Mouse (Mus musculus) embryonic facial prominence, embryonic 15.5 days (tissue): Measurements from ENCODE around the gene March4. TPM values are rescaled to one million over a fixed set of nuclear protein-coding genes. Genes with fewer than 3 reads are reported as not detected.
A peak's percentile ranks its signal among the peaks of the same experiment; 100 is the strongest.

Experiments used
- ATAC-seq: fragments of 200-750 bp; cut with Nextera tagmentation; 2 replicates; pipeline ENCODE4 v1.8.0; 2017; ENCODE audit warnings: low read depth, moderate TSS enrichment; ENCODE audit not compliant: insufficient number of reproducible peaks, low FRiP score, low TSS enrichment
- H3K27ac ChIP-seq: fragments of 300-500 bp; sonication (generic); replicated peaks from 2 replicates; pipeline ENCODE4 v1.5.1; 2015; ENCODE audit warnings: mild to moderate bottlenecking, inconsistent platforms
- H3K27me3 ChIP-seq: fragments of 300-500 bp; sonication (generic); 2 replicates; pipeline ENCODE4 v1.6.1; 2015; ENCODE audit warnings: inconsistent platforms
- H3K36me3 ChIP-seq: fragments of 300-500 bp; sonication (generic); 2 replicates; pipeline ENCODE4 v1.6.1; 2015; ENCODE audit warnings: mild to moderate bottlenecking, inconsistent platforms
- H3K4me1 ChIP-seq: fragments of 300-500 bp; sonication (generic); 2 replicates; pipeline ENCODE4 v1.6.1; 2015; ENCODE audit warnings: inconsistent platforms
- H3K4me2 ChIP-seq: fragments of 300-500 bp; sonication (generic); replicated peaks from 2 replicates; pipeline ENCODE4 v1.6.1; 2015; ENCODE audit warnings: mild to moderate bottlenecking, inconsistent platforms
- H3K4me3 ChIP-seq: fragments of 300-500 bp; sonication (generic); replicated peaks from 2 replicates; pipeline ENCODE4 v1.5.1; 2015; ENCODE audit warnings: mild to moderate bottlenecking, inconsistent platforms
- H3K9ac ChIP-seq: fragments of 300-500 bp; sonication (generic); 2 replicates; pipeline ENCODE4 v1.6.1; 2015; ENCODE audit warnings: inconsistent platforms
- H3K9me3 ChIP-seq: fragments of 300-500 bp; sonication (generic); replicated peaks from 2 replicates; pipeline ENCODE4 v1.6.1; 2016; ENCODE audit warnings: inconsistent platforms
- WGBS: fragments of 180-500 bp; shearing (Covaris S2); methylation state at CpG from one replicate; pipeline ENCODE4 v1.1.7; 2015; 5-methylcytosine and 5-hydroxymethylcytosine counted together
- polyA plus RNA-seq: library from polyadenylated mRNA; unstranded; fragments of >200 nt; fragmentation: Nextera tagmentation; extraction: Ambion mirVana; gene quantifications from 2 replicates; pipeline ENCODE4 v1.2.1, GENCODE M21; 2015

The March4 gene
- polyA plus RNA-seq, 1 experiment from 2014 or later = 0.27 TPM

DNA sequence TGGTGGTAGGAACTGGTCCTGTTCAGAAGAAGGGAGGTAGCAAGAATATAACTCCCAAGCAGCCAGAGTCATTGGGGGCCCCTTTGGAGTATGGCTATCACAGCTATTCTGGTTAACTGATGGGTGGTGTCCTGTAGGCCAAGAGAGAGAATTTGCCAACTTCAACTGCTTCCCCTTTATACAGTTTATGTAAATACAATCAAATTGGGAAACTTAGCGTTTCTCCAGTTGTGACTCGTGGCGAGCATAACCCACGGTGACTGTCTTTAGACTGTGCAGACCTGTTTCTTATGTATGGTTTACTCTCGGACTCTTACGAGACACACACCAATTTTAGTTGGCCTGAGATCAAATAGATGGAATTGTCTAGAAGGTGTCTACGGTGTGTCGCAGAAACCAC lies 32.0 kb upstream of the March4 start:
- no peak overlapping the region for H3K27ac ChIP-seq
- no peak overlapping the region for H3K9ac ChIP-seq
- no peak overlapping the region for H3K4me3 ChIP-seq
- 82% methylated on average over 8 of the region's 8 CpGs for WGBS
- no peaks in the 10 kb centered on the region for H3K27me3 ChIP-seq
- no peak for ATAC-seq
- no peaks in the 10 kb centered on the region for H3K9me3 ChIP-seq
- H3K4me2 ChIP-seq = no peak overlapping the region
- H3K4me1 ChIP-seq = no peaks in the 10 kb centered on the region
- no peaks in the 10 kb centered on the region for H3K36me3 ChIP-seq

GRCm38 (mm10) chr1:72567056-72567455 lies 30.3 kb upstream of the March4 start:
- 25% methylated on average over 9 of the region's 9 CpGs for WGBS
- Histone ChIP-seq H3K4me2 (no peak overlapping the region), H3K36me3 (no peaks in the 10 kb centered on the region), H3K4me3 (no peak overlapping the region), H3K27ac (no peak overlapping the region), H3K27me3 (no peaks in the 10 kb centered on the region), H3K9ac (no peak overlapping the region), H3K9me3 (no peaks in the 10 kb centered on the region), H3K4me1 (no peaks in the 10 kb centered on the region)
- no peak for ATAC-seq

DNA sequence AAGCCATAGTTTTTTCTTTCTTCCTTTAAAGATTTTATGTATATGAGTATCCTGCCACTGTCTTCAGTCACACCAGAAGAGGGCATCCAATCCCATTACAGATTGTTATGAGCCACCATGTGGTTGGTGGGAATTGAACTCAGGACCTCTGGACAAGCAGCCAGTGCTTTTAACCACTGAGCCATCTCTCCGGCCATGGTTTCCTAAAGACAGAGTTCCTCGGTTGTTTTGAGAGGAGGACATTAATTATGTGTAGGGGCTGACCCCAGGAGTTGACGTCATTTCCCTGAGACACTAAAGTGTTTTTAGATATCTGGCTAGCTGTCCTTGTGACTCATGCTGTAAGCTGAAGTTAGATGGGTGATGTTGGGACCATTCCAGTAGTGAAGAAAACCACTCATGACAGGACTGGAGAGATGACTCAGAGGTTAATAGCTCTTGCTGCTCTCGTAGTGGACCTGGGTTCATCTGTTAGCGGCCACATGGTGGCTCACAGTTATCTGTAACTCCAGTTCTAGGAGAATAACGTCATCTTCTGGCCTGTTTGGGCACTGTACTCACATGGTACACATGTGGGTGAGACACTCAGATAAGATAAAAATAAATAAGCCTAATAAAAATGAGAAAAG lies 27.7 kb upstream of the March4 start:
- H3K4me3 ChIP-seq = no peak overlapping the region
- H3K9ac ChIP-seq = no peak overlapping the region
- H3K36me3 ChIP-seq = no peaks in the 10 kb centered on the region
- no peak for ATAC-seq
- no peak overlapping the region for H3K4me2 ChIP-seq
- 76% methylated on average over 6 of the region's 6 CpGs for WGBS
- no peaks in the 10 kb centered on the region for H3K9me3 ChIP-seq
- no peak overlapping the region for H3K27ac ChIP-seq
- no peaks in the 10 kb centered on the region for H3K4me1 ChIP-seq
- no peaks in the 10 kb centered on the region for H3K27me3 ChIP-seq

DNA sequence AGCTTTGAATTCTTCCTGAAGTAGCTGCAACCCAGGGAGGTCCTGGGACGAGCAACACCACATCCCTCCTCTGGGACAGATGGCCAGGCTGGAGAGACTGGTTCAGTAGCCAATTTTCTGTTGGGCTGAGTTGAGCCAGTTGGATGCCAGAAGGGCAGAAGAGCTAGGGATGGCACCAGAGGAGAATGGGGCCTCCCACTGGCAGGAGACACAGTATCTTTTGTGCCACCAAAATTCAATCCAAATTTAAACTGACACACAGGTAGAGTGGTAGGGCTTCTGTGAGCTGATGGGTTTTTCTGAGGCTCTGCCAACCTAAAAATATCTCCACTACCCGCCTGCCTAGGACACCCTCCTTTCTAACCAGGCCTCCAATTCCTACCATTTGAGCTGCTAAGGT lies 21.9 kb upstream of the March4 start:
- Histone ChIP-seq H3K4me1 (no peaks in the 10 kb centered on the region), H3K27ac (no peak overlapping the region), H3K9ac (no peak overlapping the region), H3K9me3 (no peaks in the 10 kb centered on the region), H3K27me3 (no peaks in the 10 kb centered on the region), H3K36me3 (no peaks in the 10 kb centered on the region), H3K4me2 (no peak overlapping the region), H3K4me3 (no peak overlapping the region)
- WGBS = 65% methylated on average over 2 of the region's 2 CpGs
- ATAC-seq = no peak

DNA sequence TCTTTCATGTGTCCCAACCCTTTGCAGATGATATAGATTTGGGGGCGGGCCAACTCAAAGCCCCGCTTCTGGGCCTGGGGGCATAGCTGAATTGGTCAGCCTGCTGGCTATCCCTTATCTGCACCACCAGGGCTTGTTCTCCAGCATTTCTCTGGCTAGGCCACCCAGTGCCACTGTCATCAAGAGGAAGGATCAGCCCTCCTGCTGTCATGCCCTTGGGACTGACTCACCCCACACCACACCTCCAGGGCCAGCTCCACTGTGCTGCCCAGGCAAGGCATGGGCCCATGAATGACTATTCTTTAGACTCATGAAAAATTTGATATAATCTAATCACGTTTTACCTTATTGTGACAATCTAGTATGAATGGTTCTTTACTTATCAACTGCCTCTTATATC lies 19.7 kb upstream of the March4 start:
- H3K36me3 ChIP-seq = no peaks in the 10 kb centered on the region
- no peak overlapping the region for H3K27ac ChIP-seq
- ATAC-seq = no peak
- 78% methylated on average over 3 of the region's 3 CpGs for WGBS
- no peak overlapping the region for H3K4me3 ChIP-seq
- no peaks in the 10 kb centered on the region for H3K4me1 ChIP-seq
- H3K27me3 ChIP-seq = no peaks in the 10 kb centered on the region
- H3K4me2 ChIP-seq = no peak overlapping the region
- no peaks in the 10 kb centered on the region for H3K9me3 ChIP-seq
- no peak overlapping the region for H3K9ac ChIP-seq

DNA sequence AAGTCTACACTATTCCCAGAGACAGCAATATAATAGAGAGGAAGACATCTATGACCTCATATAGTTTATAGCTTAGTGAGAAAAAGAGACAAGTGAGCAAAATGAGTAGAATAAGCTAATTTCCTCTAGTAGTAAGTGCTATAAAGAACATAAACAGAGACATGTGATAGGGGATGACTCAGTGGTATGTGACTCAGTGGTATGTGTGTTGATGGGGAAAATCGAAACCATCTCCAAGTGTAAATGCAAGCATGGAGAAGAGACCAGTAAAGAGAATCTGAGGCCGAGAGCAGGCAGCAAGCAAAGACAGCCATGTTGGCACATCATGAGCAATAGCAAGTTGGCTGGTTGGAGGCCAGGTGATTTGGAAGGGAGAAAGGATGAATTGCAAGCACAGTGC lies 13.6 kb upstream of the March4 start:
- H3K36me3 ChIP-seq = no peaks in the 10 kb centered on the region
- H3K4me2 ChIP-seq = no peak overlapping the region
- no peaks in the 10 kb centered on the region for H3K9me3 ChIP-seq
- no peaks in the 10 kb centered on the region for H3K27me3 ChIP-seq
- no peak for ATAC-seq
- H3K4me3 ChIP-seq = no peak overlapping the region
- no peak overlapping the region for H3K27ac ChIP-seq
- 77% methylated on average over 2 of the region's 2 CpGs for WGBS
- H3K4me1 ChIP-seq = no peaks in the 10 kb centered on the region
- no peak overlapping the region for H3K9ac ChIP-seq

- peaks cover 15% of the 10 kb centered on the region for H3K4me1 ChIP-seq
- no peak overlapping the region for H3K9ac ChIP-seq
- no peak for ATAC-seq
- H3K36me3 ChIP-seq = no peaks in the 10 kb centered on the region
- no peaks in the 10 kb centered on the region for H3K9me3 ChIP-seq
- H3K27me3 ChIP-seq = peaks cover 40% of the 10 kb centered on the region
- no peak overlapping the region for H3K27ac ChIP-seq
- 77% methylated on average over 5 of the region's 5 CpGs for WGBS
- no peak overlapping the region for H3K4me3 ChIP-seq
- no peak overlapping the region for H3K4me2 ChIP-seq
Observed at GRCm38 (mm10) chr1:72538266-72538665, 1.5 kb upstream of the March4 start.

DNA sequence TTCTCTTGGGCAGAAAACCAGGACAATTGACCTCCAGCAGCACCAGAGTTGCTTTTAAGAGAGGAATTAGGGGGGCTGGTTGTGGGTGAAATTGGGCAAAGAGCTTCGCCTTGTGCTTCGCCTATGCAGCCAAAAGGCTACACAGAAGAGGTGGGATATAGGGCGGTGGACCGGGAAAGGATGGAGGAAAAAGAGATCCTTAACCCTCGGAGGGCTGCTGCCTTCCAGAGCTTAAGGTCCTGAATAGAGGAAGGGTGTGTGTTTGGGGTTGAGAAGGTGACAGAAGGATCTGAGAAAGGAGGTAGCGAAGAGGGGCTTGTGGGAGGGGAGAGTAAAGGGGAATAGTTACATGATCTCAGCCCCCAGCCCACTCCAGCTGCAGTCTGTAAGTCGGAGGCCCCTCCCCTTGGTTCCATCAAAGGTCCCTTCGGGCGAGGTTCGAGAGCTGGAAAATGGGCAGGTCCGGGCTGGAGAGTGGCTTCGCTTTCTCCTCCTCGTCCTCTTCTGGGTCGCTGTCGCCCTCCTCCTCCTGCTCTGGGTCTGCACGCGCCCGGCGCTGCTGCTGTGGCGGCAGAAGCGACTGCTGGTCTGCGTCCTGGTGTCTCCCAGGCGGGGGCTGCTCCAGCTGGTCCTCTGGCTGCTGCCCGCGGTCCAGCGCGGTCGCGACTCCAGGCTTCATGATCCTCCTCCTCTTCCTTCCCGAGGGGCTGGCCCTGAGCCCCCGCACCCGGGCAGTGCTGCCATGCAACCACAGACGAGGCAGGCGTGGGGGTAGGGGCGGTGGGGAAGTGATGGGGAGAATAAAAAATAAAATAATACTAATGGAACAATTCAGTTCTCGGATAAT lies 782 bp downstream of the March4 start:
- peaks cover 48% of the 10 kb centered on the region for H3K27me3 ChIP-seq
- H3K4me3 ChIP-seq = peak overlapping the region; percentile 32
- no peaks in the 10 kb centered on the region for H3K36me3 ChIP-seq
- H3K9me3 ChIP-seq = no peaks in the 10 kb centered on the region
- peak; percentile 54; the same call in 1 of the 2 replicates for ATAC-seq
- no peak overlapping the region for H3K27ac ChIP-seq
- no peak overlapping the region for H3K9ac ChIP-seq
- H3K4me1 ChIP-seq = peaks cover 15% of the 10 kb centered on the region
- H3K4me2 ChIP-seq = peak overlapping the region; percentile 63
- under 1% methylated on average over 36 of the region's 36 CpGs for WGBS

GRCm38 (mm10) chr1:72533439-72533838 lies 3.3 kb downstream of the March4 start:
- Histone ChIP-seq H3K9me3 (no peaks in the 10 kb centered on the region), H3K27me3 (peaks cover 44% of the 10 kb centered on the region), H3K27ac (no peak overlapping the region), H3K4me1 (peaks cover 15% of the 10 kb centered on the region), H3K4me3 (no peak overlapping the region), H3K9ac (no peak overlapping the region), H3K4me2 (no peak overlapping the region), H3K36me3 (no peaks in the 10 kb centered on the region)
- no peak for ATAC-seq

DNA sequence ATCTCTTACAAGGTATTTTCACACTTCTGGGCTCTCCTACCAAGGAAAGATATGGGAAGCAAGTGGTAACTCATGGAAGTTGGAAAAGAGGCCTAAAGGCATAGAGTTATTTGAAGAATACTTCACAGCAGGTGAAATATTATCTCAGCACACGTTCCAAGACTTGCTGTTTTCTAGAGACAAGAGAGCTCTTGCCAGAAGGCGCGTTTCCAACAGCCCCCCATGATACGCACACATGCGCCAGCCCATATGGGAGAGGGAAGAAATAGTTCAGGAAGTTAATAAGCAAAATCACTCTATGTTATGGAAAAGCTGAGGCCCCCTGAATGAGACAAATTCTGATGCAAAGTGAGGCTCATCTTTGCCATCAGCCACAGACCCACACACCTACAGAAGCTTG lies 3.8 kb downstream of the March4 start:
- Histone ChIP-seq H3K4me1 (peaks cover 15% of the 10 kb centered on the region), H3K36me3 (no peaks in the 10 kb centered on the region), H3K9me3 (no peaks in the 10 kb centered on the region), H3K4me2 (no peak overlapping the region), H3K27me3 (peaks cover 44% of the 10 kb centered on the region), H3K9ac (no peak overlapping the region), H3K4me3 (no peak overlapping the region), H3K27ac (no peak overlapping the region)
- WGBS = 68% methylated on average over 5 of the region's 5 CpGs
- ATAC-seq = no peak

- 70% methylated on average over 8 of the region's 8 CpGs for WGBS
- ATAC-seq = no peak
- H3K36me3 ChIP-seq = no peaks in the 10 kb centered on the region
- no peaks in the 10 kb centered on the region for H3K4me1 ChIP-seq
- H3K27me3 ChIP-seq = peaks cover 31% of the 10 kb centered on the region
- no peak overlapping the region for H3K4me2 ChIP-seq
- no peak overlapping the region for H3K27ac ChIP-seq
- H3K9ac ChIP-seq = no peak overlapping the region
- H3K4me3 ChIP-seq = no peak overlapping the region
- no peaks in the 10 kb centered on the region for H3K9me3 ChIP-seq
Observed at GRCm38 (mm10) chr1:72530516-72531196, 6.1 kb downstream of the March4 start.
